Mouse (Mus musculus) lung, adult 2 months (tissue): Measurements from ENCODE around the gene Gm21962. TPM values are rescaled to one million over a fixed set of nuclear protein-coding genes. Genes with fewer than 3 reads are reported as not detected.

ENCODE experiments used
- DNase-seq: peaks from one replicate; pipeline ENCODE4 v3.0.0; 2022
- H3K4me1 ChIP-seq: fragments of 200-500 bp; 2 replicates; pipeline ENCODE4 v1.6.1; 2011; ENCODE audit warnings: low read length; ENCODE audit not compliant: control insufficient read depth, insufficient read depth
- H3K4me3 ChIP-seq: fragments of 200-500 bp; replicated peaks from 2 replicates; pipeline ENCODE3; 2011; ENCODE audit warnings: low read depth, mild to moderate bottlenecking, control low read depth, low read length; ENCODE audit errors: extremely low read depth
- CTCF ChIP-seq: fragments of 200-500 bp; IDR thresholded peaks from 2 replicates; pipeline ENCODE4 v1.5.1; 2011; ENCODE audit warnings: mild to moderate bottlenecking, low read length, control low read depth; ENCODE audit not compliant: insufficient read depth
- POLR2A ChIP-seq: fragments of 200-500 bp; IDR thresholded peaks from 2 replicates; pipeline ENCODE4 v1.6.1; 2011; ENCODE audit warnings: low read depth, mild to moderate bottlenecking, control low read depth, low read length, borderline replicate concordance; ENCODE audit errors: extremely low read depth
- WGBS: fragments of 180-500 bp; shearing (Covaris S2); methylation state at CpG from one replicate; pipeline ENCODE4 v1.1.7; 2018; 5-methylcytosine and 5-hydroxymethylcytosine counted together
- polyA plus RNA-seq: library from polyadenylated mRNA; depleted of rRNA; stranded (reverse); fragments of >200 nt; gene quantifications from 2 replicates; pipeline ENCODE4 v1.2.3, GENCODE M21; 2012; rRNA removed

Gene Gm21962
- polyA plus RNA-seq, 1 experiment, result not detected

GRCm38 (mm10) chr3:137691503-137691902 is 20.2 kb downstream of the Gm21962 start:
- no peaks in the 10 kb centered on the region for H3K4me1 ChIP-seq
- no peak overlapping the region for H3K4me3 ChIP-seq
- DNase-seq, result no peak
- no peak for TF ChIP-seq CTCF
- TF ChIP-seq POLR2A, result no peak

- H3K4me3 ChIP-seq, result no peak overlapping the region
- TF ChIP-seq CTCF, result no peak
- no peak for TF ChIP-seq POLR2A
- DNase-seq, result no peak
- whole genome bisulfite sequencing, result 37% methylated on average over 2 of the region's 2 CpGs
- no peaks in the 10 kb centered on the region for H3K4me1 ChIP-seq
These were observed 44.6 kb downstream of the Gm21962 start for GRCm38 (mm10) chr3:137715946-137716345.

GRCm38 (mm10) chr3:137716573-137717157 is 45.3 kb downstream of the Gm21962 start:
- TF ChIP-seq CTCF, result no peak
- no peak for TF ChIP-seq POLR2A
- H3K4me3 ChIP-seq, result no peak overlapping the region
- DNase-seq, result no peak
- WGBS, result 68% methylated on average over 3 of the region's 3 CpGs
- H3K4me1 ChIP-seq, result no peaks in the 10 kb centered on the region

Other genes with a start within 250 kb of the Gm21962 start
- gene Ddit4l, start 49.9 kb upstream of the Gm21962 start, polyA plus RNA-seq, result 1.7 and 5.1 TPM in 2 replicates
- gene H2afz, start 193.0 kb downstream of the Gm21962 start, polyA plus RNA-seq, result 400 and 437 TPM in 2 replicates
- 3.7 and 6.1 TPM in 2 replicates for gene Dnajb14, start 196.2 kb downstream of the Gm21962 start, polyA plus RNA-seq
- gene Lamtor3, start 247.0 kb downstream of the Gm21962 start, polyA plus RNA-seq, result 19.6 and 31.7 TPM in 2 replicates